Mouse (Mus musculus) liver, embryonic 14.5 days (tissue): ENCODE measurements at regions not wholly inside any gene's neighbourhood (a gene's known extent, or its start where the extent isn't known, plus 50 kb on each side); places are given as distances from the start of the nearest gene placed in this dataset.

Source experiments
- CTCF ChIP-seq: IDR thresholded peaks from 2 replicates; pipeline ENCODE4 v1.5.1; 2016; ENCODE audit warnings: antibody characterized with exemption, low read depth, control low read depth
- EP300 ChIP-seq: IDR thresholded peaks from 2 replicates; pipeline ENCODE4 v1.6.1; 2016; ENCODE audit warnings: antibody characterized with exemption, low read depth

DNA sequence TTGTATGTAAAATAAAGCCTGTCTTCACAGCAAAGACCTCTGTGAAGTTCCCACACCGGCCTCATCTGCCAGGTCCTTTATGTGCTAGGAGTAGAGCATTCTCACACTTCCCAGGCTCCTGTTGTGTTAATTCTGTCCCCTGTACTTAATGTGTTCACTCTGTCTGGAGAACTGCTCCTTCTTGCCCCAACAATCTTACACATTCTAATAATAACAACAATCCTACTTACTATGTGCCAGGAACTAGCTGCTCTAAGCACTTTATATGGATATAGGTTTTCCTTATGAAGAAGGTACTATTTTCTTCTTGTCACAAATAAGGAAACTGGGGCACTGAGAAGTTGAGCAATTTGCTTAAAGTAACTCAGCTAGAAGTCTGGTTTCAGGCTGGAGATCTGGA is 456.6 kb upstream of the Nr2f1 start:
- TF ChIP-seq CTCF (no peak), EP300 (no peak)
